Mouse (Mus musculus): ENCODE measurements around the gene Gm47841.

GRCm38 (mm10) chr15:101069641-101070190, 22.5 kb upstream of the Gm47841 start:
- TF ChIP-seq CTCF (IDR thresholded peaks at IDR 0.05), result no peak
- no peak for TF ChIP-seq EP300 (IDR thresholded peaks at IDR 0.05)
